Mouse (Mus musculus): ENCODE data around the gene Pnma1.
A peak's percentile ranks its signal among the peaks of the same experiment; 100 is the strongest.

Gene Pnma1

DNA sequence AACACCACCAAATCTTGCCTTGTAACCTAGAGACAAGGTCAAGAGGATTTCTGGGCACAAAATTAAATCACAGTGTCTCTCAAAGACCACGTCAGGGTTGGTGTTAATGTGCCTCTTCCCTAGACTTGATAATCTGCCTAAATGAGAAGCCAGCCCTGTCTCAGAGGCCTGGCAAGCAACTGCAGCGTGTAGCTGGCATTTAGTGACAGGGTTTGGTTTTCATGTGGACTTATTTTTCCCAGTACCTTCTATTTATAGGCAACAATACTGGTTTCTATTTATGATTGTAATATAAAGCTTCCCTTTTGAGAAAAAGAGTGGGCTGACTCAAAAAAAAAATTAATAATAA is 7.2 kb upstream of the Pnma1 start:
- no peak for DNase-seq (ENCODE audit: low read depth in 2 of 2, low spot score in 2 of 2)

DNA sequence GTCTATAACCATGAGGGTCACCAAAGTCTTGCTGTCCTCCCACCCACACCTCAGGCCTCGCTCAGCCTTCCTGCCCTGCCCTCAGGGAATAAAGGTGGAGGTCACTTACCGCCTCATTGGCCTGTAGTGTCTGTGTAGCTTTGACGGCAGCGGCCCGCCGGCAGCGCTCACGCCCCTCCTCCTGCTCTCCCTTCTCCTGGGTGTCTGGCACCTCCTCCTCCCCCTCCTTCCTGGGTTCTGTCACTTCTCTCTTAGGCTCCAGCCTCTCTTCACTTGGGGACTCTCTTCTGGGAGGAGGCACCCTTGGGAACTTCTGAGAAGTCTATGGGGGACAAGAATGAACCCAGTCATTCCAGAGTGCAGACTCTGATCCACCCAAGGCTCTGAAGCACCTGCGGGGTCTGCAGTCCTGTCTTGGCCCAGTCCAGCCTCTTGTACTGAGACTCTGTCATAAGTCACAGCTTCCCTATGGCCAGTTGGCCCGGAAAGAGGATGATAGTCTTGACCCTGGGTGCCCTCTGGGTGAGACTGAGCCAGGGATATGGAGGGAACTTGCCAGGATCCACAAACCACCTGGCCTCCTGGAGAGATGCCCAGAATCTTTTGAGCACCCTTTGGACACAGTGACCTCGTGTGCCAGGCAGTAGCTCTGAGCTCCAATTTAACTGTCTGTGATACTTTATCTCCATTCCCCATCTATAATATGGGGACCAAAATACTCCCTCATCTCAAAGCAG is 6.7 kb upstream of the Pnma1 start:
- no peak for DNase-seq (ENCODE audit: low read depth in 2 of 2, low spot score in 2 of 2)

DNA sequence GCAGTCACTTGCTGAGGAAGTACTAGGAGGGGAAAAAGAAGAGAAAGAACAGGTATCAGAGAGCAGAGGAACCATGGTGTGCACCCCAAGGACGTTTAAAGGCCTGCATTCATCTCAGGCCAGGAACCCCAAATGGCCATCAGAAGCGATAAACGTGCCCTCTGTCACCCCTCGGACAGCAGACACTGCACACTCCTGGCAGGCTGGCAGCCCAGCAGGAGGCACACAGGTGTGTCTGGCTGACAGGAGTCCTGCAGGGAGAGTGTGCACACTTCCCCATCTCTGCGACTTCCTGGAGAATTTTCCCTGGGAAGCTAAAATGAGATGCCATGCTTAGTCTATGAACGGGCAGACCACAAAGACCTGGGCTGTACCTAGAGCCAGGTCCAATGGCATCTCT is 5.1 kb upstream of the Pnma1 start:
- no peak for DNase-seq (ENCODE audit: low read depth in 2 of 2, low spot score in 2 of 2)

DNA sequence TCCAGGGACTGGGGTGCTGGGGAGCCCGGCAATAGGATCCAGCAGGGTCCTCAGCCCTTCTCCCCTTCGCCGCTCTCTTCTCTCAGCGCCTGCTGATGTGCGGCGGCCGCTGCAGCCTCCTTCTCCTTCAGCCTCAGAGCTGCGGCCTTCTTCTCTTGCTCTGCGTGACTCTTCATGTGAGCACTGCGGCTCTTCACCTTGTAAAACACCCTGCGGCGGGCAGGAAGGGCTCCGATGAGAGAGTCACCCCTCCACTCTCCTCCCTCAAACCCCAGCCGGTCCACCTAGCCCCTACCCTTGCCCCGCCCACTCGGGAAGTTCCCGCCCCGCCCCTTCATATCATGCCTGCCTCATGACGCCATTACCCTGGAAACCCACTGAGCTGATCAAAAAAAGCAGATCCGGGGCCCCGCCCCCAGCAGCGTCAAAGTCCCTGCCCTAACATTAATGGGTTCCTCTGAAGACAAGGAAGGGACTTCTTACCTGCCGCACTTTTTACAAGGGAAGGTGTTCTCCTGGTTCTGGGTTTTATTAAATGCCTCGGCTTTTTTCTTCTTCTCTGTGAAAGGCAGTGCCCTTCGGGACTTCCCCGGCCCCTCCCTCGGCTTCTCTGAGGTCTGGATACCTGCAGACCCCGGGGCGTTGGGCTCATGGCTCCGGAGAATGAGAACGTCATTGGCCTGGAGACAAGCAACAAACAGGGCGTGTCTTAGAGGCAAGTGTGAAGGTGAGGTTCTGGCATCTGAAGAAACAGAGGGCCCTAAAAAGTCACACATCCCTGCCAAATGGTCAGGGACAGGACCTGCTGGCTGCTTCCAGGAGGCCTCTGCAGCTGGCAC is 4.3 kb upstream of the Pnma1 start:
- DNase-seq (ENCODE audit: low read depth in 2 of 2, low spot score in 2 of 2): no peak

DNA sequence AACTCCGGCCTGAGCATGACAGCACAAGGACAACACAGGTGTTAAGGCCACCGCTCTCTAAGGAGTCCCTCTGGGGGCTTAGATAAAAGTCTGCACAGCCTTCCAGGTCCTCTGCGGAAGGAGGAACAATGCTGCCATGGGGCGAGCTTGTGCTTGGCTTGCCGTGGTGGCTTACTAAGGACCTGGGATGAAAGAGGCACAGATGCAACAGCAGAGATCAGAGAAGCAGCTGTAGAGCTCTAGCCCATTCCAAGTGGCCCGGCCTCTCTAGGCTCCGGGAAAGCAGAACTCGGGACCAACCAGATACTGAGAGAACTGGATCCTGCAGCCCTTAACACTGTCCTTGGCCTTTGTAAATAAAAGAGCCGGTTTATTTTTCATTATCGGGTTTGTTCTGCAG is 3.6 kb upstream of the Pnma1 start:
- no peak for DNase-seq (ENCODE audit: low read depth in 2 of 2, low spot score in 2 of 2)

GRCm38 (mm10) chr12:84150976-84151375 is 2.7 kb upstream of the Pnma1 start:
- no peak for DNase-seq (ENCODE audit: low read depth in 2 of 2, low spot score in 2 of 2)

- no peak for DNase-seq (ENCODE audit: low read depth in 2 of 2, low spot score in 2 of 2)
These were observed 1.7 kb upstream of the Pnma1 start for GRCm38 (mm10) chr12:84149971-84150370.

DNA sequence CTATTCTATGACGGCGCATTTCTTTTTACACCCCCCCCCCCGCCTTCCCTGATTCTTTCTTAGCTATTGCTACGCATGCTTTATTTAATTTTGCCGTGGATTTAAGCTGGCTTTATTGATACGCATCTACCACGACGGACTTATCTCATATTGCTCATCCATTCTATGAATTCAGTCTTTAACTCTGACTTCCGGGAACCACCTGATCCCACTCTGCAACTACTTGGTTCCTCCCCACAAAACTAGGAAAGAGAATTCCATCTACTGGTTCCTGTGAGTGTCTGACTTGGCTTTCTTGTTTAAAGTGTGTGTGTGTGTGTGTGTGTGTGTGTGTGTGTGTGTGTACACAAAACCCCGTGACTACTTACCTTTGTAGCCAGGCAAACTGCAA is 328 bp upstream of the Pnma1 start:
- DNase-seq (ENCODE audit: low read depth in 2 of 2, low spot score in 2 of 2): no peak

DNA sequence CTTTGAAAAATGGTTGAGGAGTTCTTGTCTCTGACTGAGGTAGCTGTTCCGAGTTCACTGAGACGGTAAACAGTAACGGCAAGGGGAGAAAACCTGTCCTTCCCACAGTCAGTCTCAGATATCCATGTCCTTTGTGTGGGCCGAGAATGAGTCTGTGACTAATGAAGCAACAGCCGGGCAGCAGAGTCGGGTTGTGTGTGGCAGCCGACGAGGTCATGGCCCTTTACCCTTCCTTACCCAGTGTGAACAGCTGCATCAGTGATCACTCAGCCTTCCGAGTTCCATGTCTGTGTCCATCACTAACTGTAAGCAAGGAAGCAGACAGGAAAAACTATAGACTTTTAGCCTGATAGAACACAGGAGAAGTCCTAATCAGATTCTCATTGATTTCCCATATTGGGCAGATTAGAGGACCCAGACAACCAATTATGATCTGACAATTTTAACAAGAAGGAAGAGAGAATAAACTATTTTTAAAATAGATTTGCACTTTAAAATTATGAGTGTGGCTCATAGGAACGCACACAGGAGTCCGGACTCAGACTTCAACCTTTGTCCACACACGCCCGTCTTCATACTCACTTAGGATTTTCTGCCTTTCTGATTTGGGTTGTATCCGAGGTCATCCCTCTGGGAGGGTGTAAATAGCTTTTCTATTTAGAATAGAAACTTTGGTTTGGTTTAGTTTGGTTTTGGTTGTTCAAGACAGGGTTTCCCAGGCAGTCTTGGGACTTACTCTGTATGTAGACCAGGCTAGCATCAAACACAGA is 5.8 kb downstream of the Pnma1 start:
- no peak for DNase-seq (ENCODE audit: low read depth in 2 of 2, low spot score in 2 of 2)

- DNase-seq (ENCODE audit: low read depth in 2 of 2, low spot score in 2 of 2): no peak
These were observed 7.0 kb downstream of the Pnma1 start for GRCm38 (mm10) chr12:84141271-84141670.

DNA sequence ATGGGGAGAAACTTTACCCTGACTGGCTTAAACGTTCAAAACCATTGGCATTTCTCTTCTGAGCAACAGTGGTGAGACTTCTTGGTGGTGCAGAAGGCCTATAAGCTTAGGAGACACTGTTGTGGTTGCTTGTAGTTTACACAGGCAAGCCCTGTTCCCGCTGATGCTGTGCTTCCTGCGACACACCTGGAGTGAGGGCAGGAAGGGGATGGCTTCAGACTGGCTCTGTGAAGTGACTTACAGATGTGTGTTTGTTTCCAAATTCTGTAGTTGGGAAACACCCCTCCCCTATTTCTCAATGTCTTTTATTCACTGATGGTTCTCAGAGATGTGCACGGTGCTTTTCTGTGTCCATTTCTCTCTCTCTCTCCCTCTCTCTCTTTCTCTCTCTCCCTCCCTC is 8.2 kb downstream of the Pnma1 start:
- DNase-seq (ENCODE audit: low read depth in 2 of 2, low spot score in 2 of 2): no peak

GRCm38 (mm10) chr12:84137131-84137530 is 11.2 kb downstream of the Pnma1 start:
- no peak for DNase-seq (ENCODE audit: low read depth in 2 of 2, low spot score in 2 of 2)

- DNase-seq (ENCODE audit: low read depth in 2 of 2, low spot score in 2 of 2): peak in 1 of 2 experiments; percentile 32
These were observed 16.0 kb downstream of the Pnma1 start for GRCm38 (mm10) chr12:84132265-84132664.

DNA sequence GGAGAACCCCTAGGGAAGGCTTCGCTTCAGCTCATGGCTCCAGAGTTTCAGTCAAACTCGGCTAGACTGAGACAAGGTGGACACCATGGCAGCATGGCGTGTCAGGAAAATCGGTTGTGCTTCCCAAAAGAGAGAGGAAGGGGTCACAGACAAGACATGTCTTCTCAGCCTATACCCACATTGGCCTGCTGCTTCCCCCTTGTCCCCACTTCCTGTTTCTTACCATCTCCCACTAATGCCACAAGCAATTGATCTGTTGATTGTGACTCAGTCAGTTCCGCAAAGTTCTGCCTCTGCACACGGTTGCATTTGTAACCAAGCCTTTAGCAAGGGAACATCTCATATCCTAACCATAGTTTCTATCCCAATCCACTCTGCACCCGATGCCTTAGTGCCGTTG is 18.4 kb downstream of the Pnma1 start:
- DNase-seq (ENCODE audit: low read depth in 2 of 2, low spot score in 2 of 2): no peak

GRCm38 (mm10) chr12:84128576-84128975 is 19.7 kb downstream of the Pnma1 start:
- no peak for DNase-seq (ENCODE audit: low read depth in 2 of 2, low spot score in 2 of 2)

- no peak for DNase-seq (ENCODE audit: low read depth in 2 of 2, low spot score in 2 of 2)
These were observed 21.4 kb downstream of the Pnma1 start for GRCm38 (mm10) chr12:84126899-84127298.

DNA sequence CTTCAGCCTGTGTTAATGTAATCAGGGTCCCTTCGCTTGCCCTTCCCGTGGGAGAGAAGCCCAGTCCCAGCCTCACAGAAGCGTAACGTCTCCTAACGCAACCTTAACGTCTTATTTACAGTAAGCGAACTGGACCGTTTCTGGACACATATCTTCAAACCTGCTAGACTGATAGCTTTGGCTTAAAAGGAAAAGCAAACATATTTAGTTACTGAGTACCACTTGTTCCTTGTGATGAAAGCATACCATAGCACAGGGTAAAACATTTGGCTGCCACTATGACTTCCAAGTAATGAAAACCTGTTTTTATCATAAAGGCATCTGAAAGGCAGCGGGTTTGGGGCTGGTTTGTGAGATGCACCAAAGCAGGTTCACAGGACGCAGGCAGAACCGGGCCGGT is 22.4 kb downstream of the Pnma1 start:
- no peak for DNase-seq (ENCODE audit: low read depth in 2 of 2, low spot score in 2 of 2)

GRCm38 (mm10) chr12:84119584-84119983 is 28.7 kb downstream of the Pnma1 start:
- no peak for DNase-seq (ENCODE audit: low read depth in 2 of 2, low spot score in 2 of 2)

- peak; percentile 49 to 70 for DNase-seq (ENCODE audit: low read depth in 2 of 2, low spot score in 2 of 2)
These were observed 33.9 kb downstream of the Pnma1 start, which contains the start of gene Dnal1 for GRCm38 (mm10) chr12:84114153-84114994. TSS of gene Dnal1 (plus strand) at chr12:84114366.

DNA sequence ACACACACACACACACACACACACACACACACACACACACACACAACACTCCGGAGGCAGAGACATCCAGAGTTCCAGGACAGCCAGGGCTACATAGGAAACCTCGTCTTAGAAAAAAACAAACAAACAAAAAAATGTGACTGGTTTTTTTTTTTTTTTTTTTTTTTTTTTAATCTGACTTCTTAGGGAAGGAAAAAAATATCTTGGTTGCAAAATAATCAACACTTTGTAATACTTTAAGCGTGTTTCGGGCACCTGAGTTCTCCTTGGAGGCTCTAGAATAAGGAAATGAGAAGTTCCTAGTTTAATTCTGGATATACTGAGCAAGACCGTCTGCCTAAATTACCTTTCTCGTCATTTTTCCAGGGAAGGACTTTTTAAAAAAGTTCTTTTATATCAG is 34.6 kb downstream of the Pnma1 start:
- DNase-seq (ENCODE audit: low read depth in 2 of 2, low spot score in 2 of 2): no peak

DNA sequence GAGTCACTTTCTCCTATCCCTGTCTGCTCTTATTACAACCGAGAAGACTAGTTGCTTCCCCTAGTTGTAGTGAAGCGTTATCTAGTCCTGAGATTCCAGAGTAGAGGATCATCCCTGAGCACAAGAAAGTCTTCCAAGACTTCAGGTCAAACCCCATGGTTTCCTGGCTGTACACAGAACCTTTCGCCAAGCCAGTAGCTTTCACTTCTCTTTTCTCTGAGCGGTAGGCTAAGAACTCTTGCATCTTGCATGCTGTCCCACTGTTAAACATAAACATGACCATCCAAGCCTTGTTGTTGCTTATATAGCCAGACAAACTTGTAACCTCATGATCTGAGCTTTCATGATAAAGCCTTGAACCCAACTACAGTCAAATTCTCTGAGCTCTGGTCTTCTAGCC is 37.5 kb downstream of the Pnma1 start:
- DNase-seq (ENCODE audit: low read depth in 2 of 2, low spot score in 2 of 2): no peak

Data from CD8-positive naive resting alpha-beta T cell, adult 2 months (primary cell).